Mouse (Mus musculus): ENCODE results near the gene Hist1h3g. TPM values are rescaled to one million over a fixed set of nuclear protein-coding genes. Genes with fewer than 3 reads are reported as not detected.
A peak's percentile ranks its signal among the peaks of the same experiment; 100 is the strongest.
"Not testable (repeated sequence)": the region's sequence is repeated elsewhere in the genome, so short reads cannot be mapped to it uniquely, and the experiment has no call there.

Hist1h3g gene
- 4.7 and 6.1 TPM in 2 replicates for polyA plus RNA-seq (2015; fragmentation: Nextera tagmentation; extraction: Ambion mirVana)

GRCm38 (mm10) chr13:23535137-23536075 lies at the start of gene Hist1h3g:
Gene Hist1h3g, plus strand, starts transcription at chr13:23535422.
- not testable (repeated sequence) for H3K27me3 ChIP-seq (ENCODE audit: control insufficient read depth, insufficient read depth, low read length); H3K36me3 ChIP-seq (ENCODE audit: control insufficient read depth, insufficient read depth, low read length); H3K9me3 ChIP-seq (replicated peaks; ENCODE audit: control insufficient read depth, low read length)
- Histone ChIP-seq H3K4me2 (ENCODE audit: low read depth, low read length) (peak within 1 kb of the TSS; percentile 56), H3K4me1 (ENCODE audit: control insufficient read depth, insufficient read depth, low read length) (peaks cover 30% of the 10 kb centered on the region), H3K27ac (ENCODE audit: low read length) (peak within 1 kb of the TSS; percentile 80), H3K4me3 (replicated peaks; ENCODE audit: low read length) (peak within 1 kb of the TSS; percentile 60), H3K9ac (ENCODE audit: low read length) (peak within 1 kb of the TSS; percentile 70)
- peak; percentile 91 for ATAC-seq (ENCODE audit: insufficient read depth, low FRiP score)
- 1% methylated on average over 48 of the region's 62 CpGs for WGBS

DNA sequence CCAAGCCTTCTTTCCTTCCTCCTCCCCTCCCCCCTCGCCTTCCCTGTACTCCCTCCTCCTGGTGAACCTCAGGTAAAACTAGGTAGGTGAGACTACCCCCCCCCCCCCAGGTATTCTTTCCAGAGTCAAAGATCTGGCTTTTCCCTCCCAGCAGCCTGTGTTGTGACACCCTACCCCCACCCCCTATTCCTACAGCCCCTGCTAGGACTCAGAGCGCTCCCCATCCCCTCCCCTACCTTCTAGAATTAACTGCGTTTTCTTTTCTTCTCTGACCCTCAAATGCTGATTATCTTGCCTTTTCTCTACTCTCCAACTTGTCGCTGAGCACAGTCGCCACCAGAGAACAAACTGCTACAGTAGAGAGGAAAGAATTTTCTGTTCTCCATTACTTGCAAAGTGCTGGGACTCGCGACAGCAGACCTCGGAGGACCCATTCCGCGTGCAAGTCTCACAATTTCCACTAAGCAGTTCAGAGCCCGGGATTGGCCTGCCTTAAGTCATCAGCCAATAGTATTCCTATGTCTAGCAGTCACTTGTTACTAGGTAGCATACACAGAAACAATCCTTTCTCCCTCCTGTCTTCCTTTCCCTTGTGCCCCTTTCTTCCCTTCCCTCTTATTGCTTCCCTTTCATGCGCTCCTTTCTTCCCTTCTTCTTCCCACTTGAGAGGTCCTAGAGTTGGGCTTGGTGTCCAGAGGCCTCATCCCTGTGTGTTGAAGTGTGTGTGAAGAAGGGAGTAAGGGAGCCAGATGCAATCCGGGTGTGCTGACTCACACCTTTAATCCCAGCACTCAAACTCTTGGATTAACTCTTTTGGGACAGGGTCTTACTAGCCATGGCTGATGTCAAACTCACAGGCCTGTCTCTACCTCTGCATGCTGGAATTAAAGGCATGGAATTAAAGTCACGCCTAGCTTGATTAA lies 46.6 kb upstream of the Hist1h3g start, which contains the start of gene Btn2a2:
Gene Btn2a2, minus strand, starts transcription at position 458 of the 923 bp plus-strand sequence.
- Histone ChIP-seq H3K4me2 (ENCODE audit: low read depth, low read length) (peak within 1 kb of the TSS; percentile 70), H3K4me1 (ENCODE audit: control insufficient read depth, insufficient read depth, low read length) (peaks cover 3% of the 10 kb centered on the region; the same call in 1 of the 2 replicates), H3K9ac (ENCODE audit: low read length) (peak within 1 kb of the TSS; percentile 45), H3K27ac (ENCODE audit: low read length) (no peak within 1 kb of the TSS), H3K27me3 (ENCODE audit: control insufficient read depth, insufficient read depth, low read length) (no peaks in the 10 kb centered on the region), H3K36me3 (ENCODE audit: control insufficient read depth, insufficient read depth, low read length) (no peaks in the 10 kb centered on the region), H3K4me3 (replicated peaks; ENCODE audit: low read length) (peak within 1 kb of the TSS; percentile 41), H3K9me3 (replicated peaks; ENCODE audit: control insufficient read depth, low read length) (no peaks in the 10 kb centered on the region)
- ATAC-seq (ENCODE audit: insufficient read depth, low FRiP score), result peak; percentile 93
- 4% methylated on average over 13 of the region's 14 CpGs for WGBS

DNA sequence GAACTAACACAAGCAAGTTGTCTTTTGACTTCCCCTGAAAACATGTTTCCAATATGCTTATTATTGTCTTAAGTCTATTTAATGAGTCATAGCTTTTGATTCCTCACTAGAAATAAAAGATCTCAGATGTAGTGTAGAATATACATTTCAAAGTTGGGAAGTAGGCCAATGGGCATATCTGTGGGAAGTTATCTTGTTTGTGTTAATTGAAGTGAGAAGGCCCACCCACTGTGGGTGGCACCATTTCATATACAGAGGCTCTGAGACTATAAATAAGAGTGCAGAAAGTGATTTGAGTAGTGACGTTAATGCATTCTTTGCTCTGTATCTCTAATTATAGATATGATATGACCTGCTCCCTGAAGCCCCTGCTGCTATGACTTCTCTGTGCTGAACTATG lies 44.4 kb upstream of the Hist1h3g start:
- Histone ChIP-seq H3K4me3 (replicated peaks; ENCODE audit: low read length) (no peak overlapping the region), H3K9ac (ENCODE audit: low read length) (no peak overlapping the region), H3K4me2 (ENCODE audit: low read depth, low read length) (no peak overlapping the region), H3K36me3 (ENCODE audit: control insufficient read depth, insufficient read depth, low read length) (no peaks in the 10 kb centered on the region), H3K9me3 (replicated peaks; ENCODE audit: control insufficient read depth, low read length) (no peaks in the 10 kb centered on the region), H3K27me3 (ENCODE audit: control insufficient read depth, insufficient read depth, low read length) (no peaks in the 10 kb centered on the region), H3K4me1 (ENCODE audit: control insufficient read depth, insufficient read depth, low read length) (peaks cover 3% of the 10 kb centered on the region; the same call in 1 of the 2 replicates), H3K27ac (ENCODE audit: low read length) (no peak overlapping the region)
- no peak for ATAC-seq (ENCODE audit: insufficient read depth, low FRiP score)
- WGBS, result 59% methylated on average over 1 of the region's 1 CpGs

DNA sequence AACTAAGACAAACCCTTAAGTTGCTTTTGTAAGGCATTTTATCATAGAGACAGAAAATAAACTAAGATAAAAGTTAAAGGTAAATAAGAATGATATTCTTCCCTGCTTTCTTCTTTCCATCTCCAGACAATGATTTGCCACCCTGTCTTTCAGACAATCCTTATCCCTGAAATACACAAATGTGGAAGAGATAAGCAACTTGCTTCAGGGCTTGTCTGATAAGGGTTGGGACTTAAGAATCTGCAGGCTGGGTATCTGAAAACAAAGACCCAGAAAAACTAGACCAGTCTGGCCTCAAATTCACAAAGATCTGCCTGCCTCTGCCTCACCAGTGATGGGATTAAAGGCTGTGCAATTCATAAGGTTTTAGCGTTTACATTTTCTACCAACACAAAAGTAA lies 44.0 kb upstream of the Hist1h3g start:
- H3K27ac ChIP-seq (ENCODE audit: low read length), result no peak overlapping the region
- H3K27me3 ChIP-seq (ENCODE audit: control insufficient read depth, insufficient read depth, low read length), result no peaks in the 10 kb centered on the region
- peaks cover 3% of the 10 kb centered on the region; the same call in 1 of the 2 replicates for H3K4me1 ChIP-seq (ENCODE audit: control insufficient read depth, insufficient read depth, low read length)
- no peaks in the 10 kb centered on the region for H3K9me3 ChIP-seq (replicated peaks; ENCODE audit: control insufficient read depth, low read length)
- no peaks in the 10 kb centered on the region for H3K36me3 ChIP-seq (ENCODE audit: control insufficient read depth, insufficient read depth, low read length)
- H3K9ac ChIP-seq (ENCODE audit: low read length), result no peak overlapping the region
- ATAC-seq (ENCODE audit: insufficient read depth, low FRiP score), result no peak
- WGBS, result 24% methylated on average over 1 of the region's 1 CpGs
- no peak overlapping the region for H3K4me2 ChIP-seq (ENCODE audit: low read depth, low read length)
- no peak overlapping the region for H3K4me3 ChIP-seq (replicated peaks; ENCODE audit: low read length)

DNA sequence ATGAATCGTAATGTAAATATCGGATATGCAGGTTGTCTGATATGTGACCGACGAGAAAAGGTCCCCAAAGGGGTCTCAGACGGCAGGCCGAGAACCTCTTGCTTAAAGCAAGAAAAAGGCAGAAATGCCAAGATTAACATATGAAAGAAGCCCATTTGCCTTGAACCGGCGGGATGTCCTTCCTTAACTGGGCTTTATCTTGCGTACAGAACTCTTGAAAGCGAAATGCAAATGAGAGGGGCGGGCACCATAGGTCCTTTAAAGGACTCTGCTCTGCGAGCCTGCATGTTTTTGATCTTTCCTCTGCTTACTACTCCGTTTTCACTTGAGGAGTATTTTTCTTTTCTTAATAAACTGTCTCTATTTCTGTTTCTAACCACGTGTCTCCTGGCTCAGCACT lies 43.2 kb upstream of the Hist1h3g start:
- H3K27ac ChIP-seq (ENCODE audit: low read length), result no peak overlapping the region
- H3K4me1 ChIP-seq (ENCODE audit: control insufficient read depth, insufficient read depth, low read length), result peaks cover 3% of the 10 kb centered on the region; the same call in 1 of the 2 replicates
- H3K4me2 ChIP-seq (ENCODE audit: low read depth, low read length), result peak overlapping the region; percentile 51
- H3K9ac ChIP-seq (ENCODE audit: low read length), result peak overlapping the region; percentile 46
- ATAC-seq (ENCODE audit: insufficient read depth, low FRiP score), result no peak
- 12% methylated on average over 14 of the region's 14 CpGs for WGBS
- no peaks in the 10 kb centered on the region for H3K27me3 ChIP-seq (ENCODE audit: control insufficient read depth, insufficient read depth, low read length)
- no peaks in the 10 kb centered on the region for H3K36me3 ChIP-seq (ENCODE audit: control insufficient read depth, insufficient read depth, low read length)
- H3K4me3 ChIP-seq (replicated peaks; ENCODE audit: low read length), result peak overlapping the region; percentile 33
- no peaks in the 10 kb centered on the region for H3K9me3 ChIP-seq (replicated peaks; ENCODE audit: control insufficient read depth, low read length)

GRCm38 (mm10) chr13:23495526-23495925 lies 39.7 kb upstream of the Hist1h3g start:
- no peak overlapping the region for H3K4me3 ChIP-seq (replicated peaks; ENCODE audit: low read length)
- H3K27me3 ChIP-seq (ENCODE audit: control insufficient read depth, insufficient read depth, low read length), result no peaks in the 10 kb centered on the region
- H3K36me3 ChIP-seq (ENCODE audit: control insufficient read depth, insufficient read depth, low read length), result no peaks in the 10 kb centered on the region
- H3K9me3 ChIP-seq (replicated peaks; ENCODE audit: control insufficient read depth, low read length), result no peaks in the 10 kb centered on the region
- H3K4me1 ChIP-seq (ENCODE audit: control insufficient read depth, insufficient read depth, low read length), result no peaks in the 10 kb centered on the region; the same call in 1 of the 2 replicates
- no peak overlapping the region for H3K4me2 ChIP-seq (ENCODE audit: low read depth, low read length)
- H3K9ac ChIP-seq (ENCODE audit: low read length), result no peak overlapping the region
- no peak overlapping the region for H3K27ac ChIP-seq (ENCODE audit: low read length)
- 71% methylated on average over 6 of the region's 6 CpGs for whole genome bisulfite sequencing
- ATAC-seq (ENCODE audit: insufficient read depth, low FRiP score), result no peak

- H3K4me1 ChIP-seq (ENCODE audit: control insufficient read depth, insufficient read depth, low read length), result no peaks in the 10 kb centered on the region; the same call in 1 of the 2 replicates
- no peaks in the 10 kb centered on the region for H3K36me3 ChIP-seq (ENCODE audit: control insufficient read depth, insufficient read depth, low read length)
- no peaks in the 10 kb centered on the region for H3K27me3 ChIP-seq (ENCODE audit: control insufficient read depth, insufficient read depth, low read length)
- H3K4me3 ChIP-seq (replicated peaks; ENCODE audit: low read length), result peak overlapping the region; percentile 23
- 0 out of 2 replicates have a peak, but pooled peaks have one; percentile 35 for ATAC-seq (ENCODE audit: insufficient read depth, low FRiP score)
- H3K9ac ChIP-seq (ENCODE audit: low read length), result no peak overlapping the region
- WGBS, result 13% methylated on average over 19 of the region's 19 CpGs
- no peak overlapping the region for H3K27ac ChIP-seq (ENCODE audit: low read length)
- H3K9me3 ChIP-seq (replicated peaks; ENCODE audit: control insufficient read depth, low read length), result no peaks in the 10 kb centered on the region
- peak overlapping the region; percentile 50 for H3K4me2 ChIP-seq (ENCODE audit: low read depth, low read length)
Observed at GRCm38 (mm10) chr13:23497656-23498321, 37.4 kb upstream of the Hist1h3g start.

GRCm38 (mm10) chr13:23498653-23499052 lies 36.6 kb upstream of the Hist1h3g start:
- peak overlapping the region; percentile 50 for H3K4me2 ChIP-seq (ENCODE audit: low read depth, low read length)
- no peaks in the 10 kb centered on the region for H3K9me3 ChIP-seq (replicated peaks; ENCODE audit: control insufficient read depth, low read length)
- no peak overlapping the region for H3K27ac ChIP-seq (ENCODE audit: low read length)
- H3K4me1 ChIP-seq (ENCODE audit: control insufficient read depth, insufficient read depth, low read length), result no peaks in the 10 kb centered on the region; the same call in 1 of the 2 replicates
- no peaks in the 10 kb centered on the region for H3K27me3 ChIP-seq (ENCODE audit: control insufficient read depth, insufficient read depth, low read length)
- 7% methylated on average over 10 of the region's 10 CpGs for WGBS
- no peak for ATAC-seq (ENCODE audit: insufficient read depth, low FRiP score)
- no peak overlapping the region for H3K9ac ChIP-seq (ENCODE audit: low read length)
- no peaks in the 10 kb centered on the region for H3K36me3 ChIP-seq (ENCODE audit: control insufficient read depth, insufficient read depth, low read length)
- H3K4me3 ChIP-seq (replicated peaks; ENCODE audit: low read length), result peak overlapping the region; percentile 23

Measured in stomach, embryonic 16.5 days (tissue).